In genomic region chr2:150136435-150136897, GRCm38 (mm10) we compare ENCODE assay signal across 8 mouse cellular contexts. TPM values are rescaled to one million over a fixed set of nuclear protein-coding genes. Genes with fewer than 3 reads are reported as not detected.
DNase-seq lines count a peak whose midpoint lies in the region; ATAC-seq and TF ChIP-seq lines count a peak whose summit lies in the region.

Gene Zfp120 (minus strand): TSS chr2:150136708.

- H3K9me3 ChIP-seq in forebrain, embryonic 10.5 days, result peaks cover 12% of the 10 kb centered on the region; the same call in 1 of the 2 replicates
- H3K9me3 ChIP-seq in heart, embryonic 15.5 days (replicated peaks), result no peaks in the 10 kb centered on the region
- H3K9me3 ChIP-seq in liver, embryonic 14.5 days (ENCODE audit: control insufficient read depth, low read length), result no peaks in the 10 kb centered on the region
- no peaks in the 10 kb centered on the region for H3K9me3 ChIP-seq in neural tube, embryonic 11.5 days (ENCODE audit: control insufficient read depth, low read length)
- H3K9me3 ChIP-seq in stomach, postnatal 0 days (ENCODE audit: control insufficient read depth, low read length), result no peaks in the 10 kb centered on the region; the same call in 1 of the 2 replicates

- TF ChIP-seq EP300 in liver, embryonic 14.5 days (IDR thresholded peaks at IDR 0.05; ENCODE audit: low read depth), result no peak
- TF ChIP-seq EP300 in stomach, postnatal 0 days (optimal IDR thresholded peaks at IDR 0.05), result no peak

- ATAC-seq in heart, embryonic 15.5 days (replicated peaks; ENCODE audit: insufficient number of reproducible peaks, insufficient read depth, low FRiP score, low read depth), result peak; percentile 100
- ATAC-seq in liver, embryonic 14.5 days (ENCODE audit: insufficient read depth), result peak; percentile 98
- ATAC-seq in neural tube, embryonic 11.5 days (ENCODE audit: insufficient read depth, low FRiP score, low TSS enrichment), result peak; percentile 100
- peak; percentile 100 for ATAC-seq in stomach, postnatal 0 days (ENCODE audit: low FRiP score, low TSS enrichment)

- TF ChIP-seq CTCF in liver, embryonic 14.5 days (IDR thresholded peaks at IDR 0.05; ENCODE audit: low read depth), result no peak
- peak; percentile 16; the same call in 1 of the 2 replicates for TF ChIP-seq CTCF in stomach, postnatal 0 days (IDR thresholded peaks at IDR 0.05; ENCODE audit: low read depth)

- H3K9ac ChIP-seq in heart, embryonic 15.5 days, result peak within 1 kb of the TSS; percentile 84
- H3K9ac ChIP-seq in liver, embryonic 14.5 days (replicated peaks), result peak within 1 kb of the TSS; percentile 86
- H3K9ac ChIP-seq in neural tube, embryonic 11.5 days (ENCODE audit: low read length), result peak within 1 kb of the TSS; percentile 78
- peak within 1 kb of the TSS; percentile 82 for H3K9ac ChIP-seq in stomach, postnatal 0 days (ENCODE audit: low read length)

- peaks cover 9% of the 10 kb centered on the region for H3K4me1 ChIP-seq in forebrain, embryonic 10.5 days
- H3K4me1 ChIP-seq in heart, embryonic 15.5 days (replicated peaks), result peaks cover 7% of the 10 kb centered on the region; the same call in 1 of the 2 replicates
- H3K4me1 ChIP-seq in liver, embryonic 14.5 days (replicated peaks; ENCODE audit: control insufficient read depth in 2 of 2, insufficient read depth in 2 of 2, low read length in 1 of 2), result peaks cover 0 to 8% of the 10 kb centered on the region in 2 experiments; a peak in 2 of 4 replicates
- peaks cover 3% of the 10 kb centered on the region; the same call in 1 of the 2 replicates for H3K4me1 ChIP-seq in neural tube, embryonic 11.5 days (ENCODE audit: control insufficient read depth, insufficient read depth, low read length)
- no peaks in the 10 kb centered on the region for H3K4me1 ChIP-seq in stomach, postnatal 0 days (replicated peaks; ENCODE audit: control insufficient read depth, insufficient read depth)

- peaks cover 23% of the 10 kb centered on the region for H3K36me3 ChIP-seq in forebrain, embryonic 10.5 days (replicated peaks)
- no peaks in the 10 kb centered on the region; the same call in 1 of the 2 replicates for H3K36me3 ChIP-seq in heart, embryonic 15.5 days
- H3K36me3 ChIP-seq in liver, embryonic 14.5 days (replicated peaks; ENCODE audit: control insufficient read depth, insufficient read depth, low read depth), result no peaks in the 10 kb centered on the region
- no peaks in the 10 kb centered on the region for H3K36me3 ChIP-seq in neural tube, embryonic 11.5 days (ENCODE audit: control insufficient read depth, insufficient read depth, low read length)
- no peaks in the 10 kb centered on the region; the same call in 1 of the 2 replicates for H3K36me3 ChIP-seq in stomach, postnatal 0 days (ENCODE audit: control insufficient read depth, insufficient read depth, low read length)

- peak; percentile 70 to 73 for DNase-seq in CD8-positive naive resting alpha-beta T cell, adult 2 months (ENCODE audit: low read depth in 2 of 2, low spot score in 2 of 2)
- peak; percentile 86 for DNase-seq in c-Kit-positive CD71-negative TER-119-negative erythroid progenitor cells, embryonic 14.5 days (ENCODE audit: low read depth)
- DNase-seq in forebrain, embryonic 10.5 days (ENCODE audit: extremely low spot score, low spot score), result peak; percentile 78
- peak; percentile 86 to 93 for DNase-seq in kidney, postnatal 25 days
- peak; percentile 81 to 82 (median 82) for DNase-seq in liver, embryonic 14.5 days (ENCODE audit: low read depth in 3 of 3, low spot score in 3 of 3)
- peak; percentile 88 for DNase-seq in neural tube, embryonic 11.5 days (ENCODE audit: low spot score)
- DNase-seq in stomach, postnatal 0 days (ENCODE audit: low spot score), result peak; percentile 84

- peak within 1 kb of the TSS; percentile 65 for H3K4me2 ChIP-seq in heart, embryonic 15.5 days
- peak within 1 kb of the TSS; percentile 65 for H3K4me2 ChIP-seq in liver, embryonic 14.5 days (ENCODE audit: low read depth)
- H3K4me2 ChIP-seq in neural tube, embryonic 11.5 days (ENCODE audit: low read depth), result peak within 1 kb of the TSS; percentile 58
- peak within 1 kb of the TSS; percentile 63 for H3K4me2 ChIP-seq in stomach, postnatal 0 days (replicated peaks; ENCODE audit: low read depth)

- H3K27me3 ChIP-seq in forebrain, embryonic 10.5 days (ENCODE audit: poor library complexity, severe bottlenecking), result no peaks in the 10 kb centered on the region
- H3K27me3 ChIP-seq in heart, embryonic 15.5 days, result no peaks in the 10 kb centered on the region
- no peaks in the 10 kb centered on the region for H3K27me3 ChIP-seq in liver, embryonic 14.5 days (ENCODE audit: control insufficient read depth, insufficient read depth, low read length)
- no peaks in the 10 kb centered on the region for H3K27me3 ChIP-seq in neural tube, embryonic 11.5 days (ENCODE audit: control insufficient read depth, insufficient read depth, low read length)
- H3K27me3 ChIP-seq in stomach, postnatal 0 days (ENCODE audit: control insufficient read depth, insufficient read depth, low read length), result no peaks in the 10 kb centered on the region

- WGBS in forebrain, embryonic 10.5 days, result under 1% methylated on average over 13 of the region's 13 CpGs
- WGBS in heart, embryonic 15.5 days, result 0% methylated on average over 13 of the region's 13 CpGs
- 0% methylated on average over 13 of the region's 13 CpGs for WGBS in liver, embryonic 14.5 days (ENCODE audit: insufficient replicate concordance)
- WGBS in neural tube, embryonic 11.5 days, result under 1% methylated on average over 13 of the region's 13 CpGs
- WGBS in stomach, postnatal 0 days, result 0% methylated on average over 13 of the region's 13 CpGs

- peak within 1 kb of the TSS; percentile 83 for H3K27ac ChIP-seq in forebrain, embryonic 10.5 days
- H3K27ac ChIP-seq in heart, embryonic 15.5 days, result peak within 1 kb of the TSS; percentile 79
- peak within 1 kb of the TSS; percentile 15; the same call in 1 of the 2 replicates for H3K27ac ChIP-seq in liver, embryonic 14.5 days
- no peak within 1 kb of the TSS for H3K27ac ChIP-seq in neural tube, embryonic 11.5 days (ENCODE audit: low read depth, low read length)
- peak within 1 kb of the TSS; percentile 69 for H3K27ac ChIP-seq in stomach, postnatal 0 days (replicated peaks)

- peak within 1 kb of the TSS; percentile 61 for H3K4me3 ChIP-seq in forebrain, embryonic 10.5 days
- H3K4me3 ChIP-seq in heart, embryonic 15.5 days, result peak within 1 kb of the TSS; percentile 91
- H3K4me3 ChIP-seq in liver, embryonic 14.5 days (ENCODE audit: insufficient read depth in 1 of 2, low read depth in 2 of 2, low read length in 2 of 2), result peak within 1 kb of the TSS; percentile 65 to 86
- peak within 1 kb of the TSS; percentile 72 for H3K4me3 ChIP-seq in neural tube, embryonic 11.5 days (ENCODE audit: low read depth, low read length)
- peak within 1 kb of the TSS; percentile 64 for H3K4me3 ChIP-seq in stomach, postnatal 0 days (ENCODE audit: low read depth, low read length)

RNA-seq across cellular contexts. Expression of gene Zfp120, which starts in this region (rescaled TPM):
- polyA plus RNA-seq in forebrain, embryonic 10.5 days (2016; fragmentation: Nextera tagmentation; extraction: Ambion mirVana), result 5.3 and 7.4 TPM in 2 replicates
- 5.2 and 5.5 TPM in 2 replicates for polyA plus RNA-seq in heart, embryonic 15.5 days (2015; fragmentation: Nextera tagmentation; extraction: Ambion mirVana)
- 0.48 and 0.81 TPM in 2 replicates for polyA plus RNA-seq in liver, embryonic 14.5 days (2012; rRNA removed)
- 2.8 and 4.3 TPM in 2 replicates for polyA plus RNA-seq in liver, embryonic 14.5 days (2014; fragmentation: Nextera tagmentation; extraction: Ambion mirVana)
- polyA plus RNA-seq in neural tube, embryonic 11.5 days (2014; fragmentation: Nextera tagmentation; extraction: Ambion mirVana), result 9.8 and 10.0 TPM in 2 replicates
- 5.9 and 6.4 TPM in 2 replicates for polyA plus RNA-seq in stomach, postnatal 0 days (2015; fragmentation: Nextera tagmentation; extraction: Ambion mirVana)
